Mouse (Mus musculus) E14TG2a.4 (cell line): Measurements from ENCODE around the gene Wdr18.

Source experiments
- CTCF ChIP-seq: conservative IDR thresholded peaks from 2 replicates; pipeline ENCODE4 v1.5.1; 2014; ENCODE audit warnings: low read length
- POU5F1 ChIP-seq: IDR thresholded peaks from 2 replicates; pipeline ENCODE4 v1.6.1; 2014; ENCODE audit warnings: low read length, borderline replicate concordance

- peak; percentile 31 for TF ChIP-seq CTCF
- no peak for TF ChIP-seq POU5F1
Observed at GRCm38 (mm10) chr10:79984195-79984816, 24.4 kb downstream of the Wdr18 start, which contains the start of gene Tmem259.
